Mouse (Mus musculus) heart, adult 11 months (tissue): ENCODE results near the gene Ano10.
"Not testable (repeated sequence)": the region's sequence is repeated elsewhere in the genome, so short reads cannot be mapped to it uniquely, and the experiment has no call there.

Experiments used
- DNase-seq: peaks from one replicate; pipeline ENCODE4 v3.0.0; 2022

Gene Ano10

GRCm38 (mm10) chr9:122193823-122194222 is 100.4 kb downstream of the Ano10 start:
- peak; percentile 89 for DNase-seq

DNA sequence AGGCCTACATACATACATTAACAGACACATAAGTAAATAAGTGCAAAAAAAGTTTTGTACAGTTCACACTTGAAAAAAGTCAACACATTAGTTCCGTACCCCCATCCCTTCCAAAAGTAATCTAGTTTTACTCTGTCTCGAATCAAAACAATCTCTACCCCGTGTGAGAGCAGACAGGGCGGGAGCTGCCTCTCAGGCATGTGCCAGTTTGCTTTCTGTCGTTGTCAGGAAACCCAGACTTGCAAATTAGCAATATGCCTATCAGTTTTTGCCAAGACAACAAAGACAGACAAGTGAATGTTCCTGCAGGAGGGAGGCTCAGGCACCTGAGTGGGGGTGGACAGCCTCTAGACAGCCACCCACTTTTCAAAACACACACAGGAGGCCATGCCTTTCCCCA is 100.9 kb downstream of the Ano10 start:
- no peak for DNase-seq

DNA sequence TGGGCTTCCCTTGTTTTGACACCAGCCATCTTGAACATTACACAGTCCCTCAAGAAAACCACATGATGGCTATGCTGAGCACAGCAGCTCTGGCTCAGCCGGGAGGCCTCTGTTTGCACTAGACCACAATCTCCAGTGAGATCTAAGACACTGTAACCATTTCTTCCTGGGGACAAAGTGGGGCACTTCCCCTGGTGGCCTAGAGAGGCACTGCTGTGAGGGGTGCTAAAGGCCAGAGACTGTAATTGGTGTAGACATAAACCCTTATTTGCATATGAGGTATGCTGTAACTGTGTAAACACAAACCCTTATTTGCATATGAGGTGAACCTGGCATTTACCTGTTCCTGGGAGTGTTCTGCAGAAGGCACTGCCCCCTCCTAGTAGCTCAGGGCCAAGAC is 105.5 kb downstream of the Ano10 start:
- no peak for DNase-seq

GRCm38 (mm10) chr9:122187451-122187921 is 106.7 kb downstream of the Ano10 start:
- peak; percentile 98 for DNase-seq

DNA sequence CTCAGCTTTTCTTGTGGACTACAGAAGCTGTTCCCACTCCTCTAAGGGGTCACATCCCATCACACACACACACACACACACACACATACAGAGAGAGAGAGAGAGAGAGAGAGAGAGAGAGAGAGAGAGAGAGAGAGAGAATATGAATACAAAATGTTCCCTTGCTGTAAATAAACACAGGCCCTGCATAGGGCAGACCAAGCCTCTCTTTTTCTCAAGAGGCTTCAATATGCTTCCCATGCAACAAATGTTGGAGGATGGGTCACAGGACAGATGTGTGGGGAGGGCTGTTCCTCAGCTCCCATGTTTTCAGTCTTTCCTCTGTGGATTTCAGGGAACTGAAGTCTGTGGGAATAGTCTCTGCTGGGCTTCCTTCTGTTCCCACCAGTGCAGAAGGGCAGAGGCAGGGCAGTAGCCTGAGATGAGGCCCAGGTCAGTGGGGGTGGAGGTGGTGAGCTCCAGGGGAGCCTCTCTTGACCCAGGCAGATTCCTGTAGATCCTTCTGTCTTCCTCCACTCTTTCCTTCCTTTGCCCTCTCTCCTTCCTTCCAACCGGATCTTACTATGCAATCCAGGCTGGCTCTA is 107.5 kb downstream of the Ano10 start:
- peak; percentile 97 for DNase-seq

DNA sequence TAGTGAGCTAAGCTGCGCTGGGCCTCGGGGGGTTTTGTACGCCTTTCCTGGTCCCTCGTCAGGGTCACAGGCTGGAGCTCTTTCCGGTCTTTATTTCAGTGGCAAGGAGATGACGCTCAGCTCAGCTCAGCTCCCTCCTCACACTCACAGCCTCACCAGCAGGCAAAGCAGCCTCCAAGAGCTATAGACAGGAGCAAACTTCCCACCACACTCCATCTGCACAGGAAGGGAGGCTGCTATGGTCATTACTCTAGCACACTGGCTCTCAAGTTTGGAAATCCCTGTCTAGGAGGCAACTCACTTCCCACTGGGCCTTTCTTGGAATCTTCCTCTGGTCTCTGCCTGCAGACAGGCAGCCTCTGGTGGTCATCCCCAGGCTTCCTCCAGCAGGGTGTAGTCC is 108.3 kb downstream of the Ano10 start:
- DNase-seq = peak; percentile 97

DNA sequence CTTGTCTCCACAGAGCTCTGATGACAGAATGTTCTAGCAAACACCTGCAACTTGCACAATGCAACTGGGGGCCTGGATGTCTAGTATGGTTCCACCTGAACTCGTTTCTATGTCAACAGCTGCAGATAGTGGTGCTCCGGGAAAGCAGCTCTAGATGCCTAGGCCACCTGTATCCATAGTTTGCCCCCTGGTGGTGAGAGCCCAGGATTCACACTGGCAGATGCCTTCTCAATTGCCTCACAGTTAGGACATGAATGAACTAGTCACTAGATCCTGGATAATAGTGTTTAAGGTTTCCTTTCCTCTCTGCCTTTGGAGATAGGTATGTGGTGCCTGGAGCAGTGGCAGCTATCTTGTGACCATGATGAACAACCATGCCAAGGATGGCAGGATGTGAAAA is 109.2 kb downstream of the Ano10 start:
- DNase-seq = peak; percentile 98

DNA sequence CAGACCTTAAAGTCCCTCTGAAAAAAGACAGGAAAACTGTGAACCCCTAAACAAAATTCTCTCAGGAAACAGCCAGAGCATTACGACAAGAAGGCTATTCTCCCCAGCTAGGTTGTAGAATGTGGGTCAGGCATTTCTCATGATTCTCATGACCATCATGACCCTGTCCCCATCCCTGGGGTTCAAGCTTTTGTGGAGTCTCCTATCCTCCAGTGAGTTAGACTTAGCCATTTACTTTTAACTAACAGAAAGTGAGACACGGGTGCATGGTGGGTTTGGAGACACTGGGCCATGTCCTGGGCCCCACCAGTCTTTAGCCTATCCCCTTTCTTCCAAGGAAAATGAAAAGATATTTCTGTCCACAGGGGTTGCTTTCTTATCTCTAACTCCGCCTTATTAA is 109.9 kb downstream of the Ano10 start:
- DNase-seq = peak; percentile 93

DNA sequence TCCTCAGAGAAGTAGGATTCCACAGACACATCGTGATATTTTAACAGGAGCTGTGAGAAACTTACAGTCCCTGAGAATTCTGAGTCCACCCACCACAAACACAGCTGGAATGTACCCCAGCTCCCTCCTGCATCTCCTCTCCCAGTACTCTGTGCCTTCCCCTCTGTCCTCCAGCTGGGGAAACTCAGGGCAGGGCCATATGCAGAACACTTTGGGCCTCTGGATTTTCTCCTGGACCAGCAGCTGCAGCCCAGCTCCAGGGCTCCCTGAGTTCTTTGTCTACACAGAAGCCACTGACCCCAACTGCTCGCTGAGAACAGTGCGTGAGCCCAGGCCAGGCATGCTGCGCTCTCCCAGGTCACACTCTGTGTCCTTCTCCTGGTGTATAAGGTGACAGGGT is 111.1 kb downstream of the Ano10 start:
- DNase-seq = peak; percentile 95

GRCm38 (mm10) chr9:122180105-122180504 is 114.1 kb downstream of the Ano10 start:
- DNase-seq = no peak

DNA sequence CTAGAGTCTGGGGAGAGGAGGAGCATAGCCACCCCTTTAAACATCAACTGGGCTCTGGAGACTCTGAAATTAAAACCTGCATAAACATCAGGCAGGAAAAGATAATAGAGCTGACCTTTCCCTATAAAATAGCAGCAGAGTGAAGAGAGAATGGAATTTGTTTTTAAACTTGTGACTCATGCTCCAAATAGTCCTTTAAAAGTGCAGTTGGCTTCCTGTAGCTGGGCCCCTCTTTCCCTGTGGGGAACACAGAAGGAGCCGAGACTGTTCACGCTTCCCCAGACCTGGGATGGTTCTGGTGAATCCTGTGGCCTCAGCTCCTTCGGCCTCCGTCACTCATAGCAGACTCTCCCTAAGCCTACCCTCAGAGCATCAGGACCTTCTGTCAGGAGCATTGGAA is 115.8 kb downstream of the Ano10 start:
- peak; percentile 93 for DNase-seq

DNA sequence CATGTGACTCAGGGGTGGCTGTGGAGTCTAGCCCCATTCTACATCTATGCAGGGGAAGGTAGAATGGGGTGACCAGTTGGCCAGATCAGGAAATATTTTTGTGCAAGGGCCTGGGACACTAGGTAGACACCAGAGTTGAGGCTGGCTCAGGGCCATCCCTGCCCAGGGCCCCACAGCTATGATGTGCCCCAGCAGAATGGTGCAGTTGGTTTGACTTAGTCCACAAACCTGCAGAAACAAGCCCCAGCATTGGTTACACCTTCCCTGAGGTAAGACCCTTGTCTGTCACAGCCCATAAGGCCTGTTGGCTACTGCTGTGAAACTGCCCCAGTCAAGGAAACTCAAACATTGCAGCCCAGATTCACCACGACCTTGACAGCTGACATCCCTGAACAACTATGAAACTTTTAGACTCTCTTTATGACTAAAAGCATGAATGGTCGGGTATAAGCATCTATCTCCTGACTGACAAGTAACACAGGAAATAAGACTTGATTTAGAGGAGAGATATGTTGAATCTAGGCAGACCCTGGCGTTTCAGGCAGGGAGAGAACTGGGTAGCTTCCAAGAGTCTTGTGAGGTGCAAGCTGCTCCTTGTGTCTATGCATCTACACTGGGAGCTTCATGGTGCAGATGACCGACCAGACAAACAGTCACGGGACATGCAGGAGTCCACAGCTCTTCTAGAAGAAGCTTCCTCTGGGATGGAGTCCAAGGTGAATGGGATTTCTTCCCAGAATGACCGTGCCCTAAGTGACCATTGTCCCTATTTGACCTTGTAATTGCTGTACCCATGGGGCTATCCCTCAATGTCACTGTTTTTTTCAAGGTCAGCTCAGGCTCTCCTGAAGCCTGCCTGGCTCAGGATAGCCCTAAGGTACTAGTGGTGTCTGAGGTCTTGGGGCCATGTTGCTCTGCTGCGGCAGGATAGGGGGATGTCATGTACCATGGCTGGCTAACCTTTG is 116.7 kb downstream of the Ano10 start:
- peak; percentile 97 for DNase-seq

DNA sequence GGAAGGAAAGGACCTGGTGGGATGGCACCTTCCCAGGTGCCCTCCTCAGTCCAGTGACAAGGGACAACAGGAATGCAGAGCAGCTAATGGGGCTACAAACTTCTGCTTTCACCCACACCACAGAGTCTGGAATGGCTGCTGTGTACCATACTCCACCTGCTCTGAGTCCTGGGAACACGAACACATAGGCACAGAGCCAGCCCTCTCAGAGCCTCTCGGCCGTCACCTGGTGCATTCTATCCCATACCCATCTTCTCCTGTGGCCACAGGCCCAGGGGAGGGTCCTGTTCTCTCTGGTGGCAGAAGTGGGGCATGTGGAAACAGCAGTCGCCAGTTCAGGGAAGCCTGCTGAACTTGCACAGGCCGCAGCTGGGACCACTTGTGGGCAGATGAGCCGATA is 119.5 kb downstream of the Ano10 start:
- DNase-seq = peak; percentile 92

DNA sequence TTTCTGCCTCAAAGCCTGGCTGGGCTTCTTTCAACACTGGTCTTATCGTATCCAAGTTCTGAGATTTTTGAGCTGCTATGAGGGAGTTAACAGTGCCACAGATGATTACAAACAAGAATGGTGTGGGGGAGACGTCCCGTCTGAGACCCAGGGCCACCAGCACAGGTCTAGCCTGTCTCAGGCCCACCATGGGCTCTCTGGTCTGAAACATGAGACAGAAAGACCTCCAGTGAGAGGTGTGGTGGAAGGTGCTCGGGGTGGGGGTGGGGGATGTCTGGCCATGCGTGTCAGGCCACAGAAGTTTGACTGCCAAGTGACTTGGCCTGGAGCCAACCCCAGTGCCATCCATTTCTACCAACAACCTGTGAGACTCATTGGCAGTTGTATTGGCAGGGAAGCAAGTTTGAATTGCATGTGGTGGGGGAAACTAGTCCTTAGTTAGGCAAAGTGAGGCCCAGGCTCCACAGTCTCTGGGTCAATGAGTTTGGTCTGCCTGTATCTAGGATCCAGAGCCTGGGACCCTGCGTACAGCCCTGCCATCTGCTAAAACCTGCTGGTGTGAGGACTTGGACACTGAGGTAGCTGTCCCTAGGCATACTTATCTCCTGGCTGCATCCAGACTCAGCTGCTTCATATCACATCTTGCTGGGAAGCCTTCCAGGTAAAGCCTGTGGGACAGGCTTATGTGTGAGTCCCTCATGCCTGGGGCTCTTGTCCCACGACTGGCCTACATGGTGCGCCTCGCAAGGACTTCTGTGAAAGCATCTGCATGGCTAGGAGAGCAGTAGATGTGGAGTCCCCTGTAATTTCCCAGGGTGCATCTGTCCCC is 120.6 kb downstream of the Ano10 start:
- DNase-seq = peak; percentile 97

DNA sequence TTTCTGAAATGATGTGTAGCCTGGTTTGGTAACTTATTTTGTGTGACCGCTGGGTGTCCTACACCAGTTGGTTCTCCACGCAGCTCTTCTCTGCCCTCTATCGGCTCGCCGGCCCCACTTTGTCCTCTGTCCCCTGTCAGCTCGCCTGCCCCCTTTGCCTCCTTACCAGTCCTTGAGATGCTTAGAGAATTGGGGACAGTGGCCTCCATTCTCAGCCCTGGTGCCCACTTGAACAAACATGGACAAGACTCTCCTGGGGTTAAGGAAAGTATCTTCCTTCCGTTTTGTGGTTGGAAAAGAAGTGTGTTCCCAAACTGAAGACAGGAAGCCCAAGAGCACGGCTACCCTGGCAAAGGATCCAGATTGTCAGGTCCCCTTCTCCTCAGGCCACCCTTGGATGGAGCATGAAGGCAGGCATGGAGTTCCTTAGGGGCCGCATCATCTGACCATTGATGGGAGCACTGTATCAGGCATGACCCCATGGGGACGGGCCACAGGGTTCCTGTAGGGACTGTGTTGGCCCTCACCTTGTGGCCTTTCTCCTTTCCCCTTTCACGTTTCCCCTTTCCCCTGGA is 121.5 kb downstream of the Ano10 start:
- peak; percentile 91 for DNase-seq

DNA sequence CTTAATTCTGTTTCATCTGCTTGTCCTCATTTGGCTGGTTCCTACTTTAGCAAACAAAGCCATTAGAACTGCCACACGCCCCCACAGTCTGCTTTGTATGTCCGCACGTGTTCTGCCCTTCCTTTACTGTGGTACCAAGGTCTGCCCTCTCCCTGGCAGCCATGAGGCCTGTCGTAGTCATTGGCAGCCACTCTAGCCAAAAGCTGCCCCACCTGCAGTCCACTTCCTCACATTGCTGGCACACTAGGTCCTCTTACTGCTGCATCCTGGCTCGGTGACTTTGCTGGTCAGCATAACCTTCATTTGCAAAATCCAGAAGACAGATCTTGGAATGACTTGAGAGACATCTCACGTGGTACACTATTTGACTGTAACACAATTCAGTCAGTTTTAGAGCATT is 124.3 kb downstream of the Ano10 start:
- DNase-seq = peak; percentile 95

GRCm38 (mm10) chr9:122167719-122168118 is 126.5 kb downstream of the Ano10 start:
- not testable (repeated sequence) for DNase-seq

DNA sequence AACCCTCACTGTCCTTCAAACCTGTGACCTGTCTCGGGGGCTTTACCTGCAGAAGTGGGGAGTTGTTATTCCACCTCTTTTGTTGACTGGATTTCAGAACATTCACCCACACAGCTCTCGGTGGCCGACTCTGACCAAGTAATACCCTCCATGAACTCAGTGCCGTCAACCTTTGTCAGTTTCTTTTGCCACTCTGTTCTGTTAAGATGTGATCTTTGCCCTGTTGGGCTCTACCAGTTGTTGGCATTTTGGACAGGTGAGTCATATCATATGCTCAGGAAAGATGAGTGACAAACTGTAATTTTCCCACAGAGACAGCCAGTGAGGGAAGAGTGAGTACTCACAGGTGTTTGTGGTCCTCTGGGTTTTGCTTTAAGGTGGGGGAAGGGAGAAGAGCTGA is 129.7 kb downstream of the Ano10 start:
- DNase-seq = peak; percentile 72

GRCm38 (mm10) chr9:122157079-122157441 is 137.2 kb downstream of the Ano10 start:
- DNase-seq = peak; percentile 84

GRCm38 (mm10) chr9:122156389-122157078 is 137.7 kb downstream of the Ano10 start:
- peak; percentile 90 for DNase-seq

GRCm38 (mm10) chr9:122155193-122155592 is 139.0 kb downstream of the Ano10 start:
- peak; percentile 79 for DNase-seq

DNA sequence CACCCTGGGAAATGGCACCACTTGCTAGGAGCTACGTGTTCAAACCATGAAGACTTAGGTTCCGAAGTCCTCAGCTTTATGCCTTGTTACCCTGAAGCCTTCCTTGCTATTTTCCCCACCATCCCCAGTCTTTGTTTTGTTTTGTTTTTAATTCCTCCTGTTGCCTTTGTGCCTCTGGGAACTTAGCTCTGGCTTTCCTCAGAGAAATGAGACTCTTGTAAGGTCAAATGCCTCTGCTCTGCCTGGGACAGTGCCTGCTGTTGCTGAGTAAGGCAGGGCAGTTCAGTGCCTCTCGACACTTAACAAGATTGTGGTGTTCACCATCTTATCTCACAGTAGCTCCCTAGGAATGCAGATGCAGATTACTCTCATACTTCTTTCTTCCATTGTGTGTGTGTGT is 140.8 kb downstream of the Ano10 start:
- peak; percentile 89 for DNase-seq
